Mouse (Mus musculus) lung, embryonic 14.5 days (tissue): ENCODE data around the gene Zfp446. TPM values are rescaled to one million over a fixed set of nuclear protein-coding genes. Genes with fewer than 3 reads are reported as not detected.

Source experiments
- ATAC-seq: fragments of 200-750 bp; cut with Nextera tagmentation; 2 replicates; pipeline ENCODE4 v1.8.0; 2017; ENCODE audit warnings: mild to moderate bottlenecking, moderate TSS enrichment, moderate library complexity; ENCODE audit not compliant: insufficient read depth
- DNase-seq: peaks from one replicate; pipeline ENCODE4 v3.0.0-alpha.2; 2015
- H3K27ac ChIP-seq: fragments of 300-500 bp; sonication (generic); 2 replicates; pipeline ENCODE4 v1.5.1; 2014; ENCODE audit warnings: low read depth, mild to moderate bottlenecking, moderate library complexity
- H3K27me3 ChIP-seq: fragments of 300-500 bp; sonication (generic); 2 replicates; pipeline ENCODE4 v1.6.1; 2014; ENCODE audit warnings: low read length, control low read depth; ENCODE audit not compliant: insufficient read depth
- H3K36me3 ChIP-seq: fragments of 300-500 bp; sonication (generic); 2 replicates; pipeline ENCODE4 v1.6.1; 2014; ENCODE audit warnings: control low read depth; ENCODE audit not compliant: insufficient read depth
- H3K4me1 ChIP-seq: fragments of 300-500 bp; sonication (generic); 2 replicates; pipeline ENCODE4 v1.6.1; 2014; ENCODE audit warnings: antibody characterized with exemption, control low read depth; ENCODE audit not compliant: insufficient read depth
- H3K4me2 ChIP-seq: fragments of 300-500 bp; sonication (generic); 2 replicates; pipeline ENCODE4 v1.6.1; 2014; ENCODE audit warnings: mild to moderate bottlenecking
- H3K4me3 ChIP-seq: fragments of 300-500 bp; sonication (generic); 2 replicates; pipeline ENCODE4 v1.5.1; 2014; ENCODE audit warnings: low read depth, low read length
- H3K9ac ChIP-seq: fragments of 300-500 bp; sonication (generic); 2 replicates; pipeline ENCODE4 v1.6.1; 2014
- H3K9me3 ChIP-seq: fragments of 300-500 bp; sonication (generic); 2 replicates; pipeline ENCODE4 v1.6.1; 2016; ENCODE audit warnings: low read depth, low read length, control low read depth
- CTCF ChIP-seq: IDR thresholded peaks from 2 replicates; pipeline ENCODE4 v1.5.1; 2016; ENCODE audit warnings: antibody characterized with exemption, low read depth
- WGBS: fragments of 180-500 bp; shearing (Covaris S2); extraction: QIAGEN DNeasy Blood & Tissue Kit; methylation state at CpG from one replicate; pipeline ENCODE4 v1.1.7; 2014; 5-methylcytosine and 5-hydroxymethylcytosine counted together
- polyA plus RNA-seq: library from polyadenylated mRNA; unstranded; fragments of >200 nt; fragmentation: Nextera tagmentation; extraction: Ambion mirVana; gene quantifications from 2 replicates; pipeline ENCODE4 v1.2.1, GENCODE M21; 2014

The Zfp446 gene
- polyA plus RNA-seq, 1 experiment from 2014 or later, result 8.1 TPM

DNA sequence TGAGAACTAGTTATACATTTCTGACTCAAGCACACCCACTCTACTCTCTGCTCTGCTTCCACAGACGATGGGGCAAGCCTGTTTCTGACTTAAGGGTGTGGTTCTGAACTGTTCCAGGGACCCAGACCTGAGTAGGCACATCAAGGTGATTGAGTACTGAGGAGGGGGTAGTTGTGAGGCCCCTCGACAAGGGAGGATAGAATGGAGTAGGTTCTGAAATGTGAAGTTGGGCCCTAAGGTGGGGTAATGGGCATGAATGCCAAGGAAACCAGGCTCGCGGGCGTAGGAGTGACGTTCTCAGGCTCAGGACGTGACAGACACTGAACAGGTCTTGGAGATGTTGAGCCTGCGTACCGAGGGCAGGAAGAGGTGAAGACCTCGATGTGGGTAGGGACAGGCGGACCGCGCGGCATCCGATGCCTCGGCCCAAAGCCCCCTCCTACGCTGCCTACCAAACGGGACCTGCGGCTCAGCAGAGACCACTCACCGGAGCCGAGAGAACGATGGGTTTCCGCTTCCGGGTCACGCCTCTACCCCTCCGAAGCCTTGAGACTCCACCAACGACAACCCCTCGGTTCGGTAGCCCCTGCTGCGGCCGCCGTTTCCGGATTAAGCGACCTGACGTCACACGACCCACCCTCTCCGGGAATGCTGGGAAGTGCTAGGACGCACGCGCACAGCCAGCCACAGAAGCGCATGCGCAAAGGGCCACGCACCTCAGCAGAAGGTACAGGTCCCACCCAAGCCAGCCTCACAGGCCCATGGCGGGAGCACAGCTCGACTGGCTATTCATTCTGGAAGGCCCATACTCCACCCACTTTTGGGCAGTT, 56.7 kb downstream of the Zfp446 start, which contains the start of gene Chmp2a:
TSS of gene Chmp2a (minus strand) at position 660 of the 830 bp plus-strand sequence.
- under 1% methylated on average over 45 of the region's 45 CpGs for WGBS
- Histone ChIP-seq H3K36me3 (peaks cover 64% of the 10 kb centered on the region), H3K9ac (peak within 1 kb of the TSS; percentile 80)

More for the DNA sequence above, 56.7 kb downstream of the Zfp446 start, which contains the start of gene Chmp2a:
- Histone ChIP-seq H3K27me3 (no peaks in the 10 kb centered on the region), H3K4me1 (no peaks in the 10 kb centered on the region), H3K4me2 (peak within 1 kb of the TSS; percentile 90), H3K4me3 (peak within 1 kb of the TSS; percentile 63), H3K27ac (peak within 1 kb of the TSS; percentile 89), H3K9me3 (no peaks in the 10 kb centered on the region)
- TF ChIP-seq CTCF, result no peak
- peak; percentile 72 for ATAC-seq
- peak; percentile 98 for DNase-seq

Other genes starting within 250 kb of the Zfp446 start
- not detected in 2 replicates for gene Vmn2r56, start 242.8 kb upstream of the Zfp446 start, polyA plus RNA-seq
- gene Zscan18, start 174.2 kb upstream of the Zfp446 start, polyA plus RNA-seq, result 6.9 and 7.6 TPM in 2 replicates
- gene Zfp329, start 159.0 kb upstream of the Zfp446 start, polyA plus RNA-seq, result 14.6 and 16.3 TPM in 2 replicates
- gene Zfp110, start 143.1 kb upstream of the Zfp446 start, polyA plus RNA-seq, result 41.2 and 41.5 TPM in 2 replicates
- 4.3 and 4.7 TPM in 2 replicates for gene Zfp128, start 96.7 kb upstream of the Zfp446 start, polyA plus RNA-seq
- gene Zscan22, start 80.0 kb upstream of the Zfp446 start, polyA plus RNA-seq, result 22.2 and 23.4 TPM in 2 replicates
- gene Rps5, start 55.6 kb upstream of the Zfp446 start, polyA plus RNA-seq, result 1,356 and 1,409 TPM in 2 replicates
- gene Rnf225, start 50.4 kb upstream of the Zfp446 start, polyA plus RNA-seq, result 0.73 and 0.97 TPM in 2 replicates
- gene Zfp324, start 12.0 kb upstream of the Zfp446 start, polyA plus RNA-seq, result 9.6 and 11.1 TPM in 2 replicates
- gene Slc27a5, start 20.3 kb downstream of the Zfp446 start, polyA plus RNA-seq, result not detected in 2 replicates
- gene Trim28, start 21.3 kb downstream of the Zfp446 start, polyA plus RNA-seq, result 458 and 511 TPM in 2 replicates
- gene Zbtb45, start 32.2 kb downstream of the Zfp446 start, polyA plus RNA-seq, result 29.8 and 30.4 TPM in 2 replicates
- 123 and 128 TPM in 2 replicates for gene Chmp2a, start 57.0 kb downstream of the Zfp446 start, polyA plus RNA-seq
- gene Ube2m, start 60.4 kb downstream of the Zfp446 start, polyA plus RNA-seq, result 150 and 168 TPM in 2 replicates
- 2.3 and 3.3 TPM in 2 replicates for gene Mzf1, start 76.9 kb downstream of the Zfp446 start, polyA plus RNA-seq
- gene Vmn1r85, start 117.3 kb downstream of the Zfp446 start, polyA plus RNA-seq, result not detected in 2 replicates
- gene Vmn1r86, start 142.1 kb downstream of the Zfp446 start, polyA plus RNA-seq, result not detected in 2 replicates
- gene Vmn1r87, start 162.3 kb downstream of the Zfp446 start, polyA plus RNA-seq, result not detected in 2 replicates
- gene Vmn1r88, start 181.7 kb downstream of the Zfp446 start, polyA plus RNA-seq, result not detected in 2 replicates
- gene Vmn1r89, start 235.2 kb downstream of the Zfp446 start, polyA plus RNA-seq, result not detected in 2 replicates